Mouse (Mus musculus): Measurements from ENCODE around the gene Ppfibp2.

DNA sequence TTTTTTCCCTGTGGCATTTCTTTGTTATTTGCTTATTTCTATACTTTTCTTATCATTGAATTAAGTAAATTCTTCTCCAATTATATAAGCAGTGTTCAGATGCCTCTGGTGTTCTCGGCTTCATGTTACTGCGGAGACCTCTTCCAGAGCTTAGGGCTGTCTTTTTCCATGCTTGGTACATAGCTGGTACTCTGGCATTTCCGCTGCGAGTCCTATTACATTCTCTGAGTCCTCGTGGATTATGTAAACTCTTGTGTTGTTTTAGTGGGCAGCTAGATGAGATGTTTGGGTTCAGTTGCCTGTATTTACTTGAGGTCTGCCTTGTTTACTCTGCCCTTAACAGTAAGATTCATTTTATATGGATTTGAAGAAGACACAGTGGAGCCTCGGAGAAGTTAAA, 30.8 kb downstream of the Ppfibp2 start:
- TF ChIP-seq ZC3H11A (IDR thresholded peaks at IDR 0.05; ENCODE audit: borderline replicate concordance, low read depth, low read length) (no peak), MAFK (IDR thresholded peaks at IDR 0.05; ENCODE audit: insufficient read depth, low read depth, low read length) (no peak), ZNF384 (IDR thresholded peaks at IDR 0.05; ENCODE audit: low read depth, low read length) (no peak), HCFC1 (IDR thresholded peaks at IDR 0.05; ENCODE audit: borderline replicate concordance, insufficient read depth, low read length) (no peak)

Data from ES-E14 (cell line).